Mouse (Mus musculus) urinary bladder, postnatal 10 days (tissue): ENCODE results near the gene Catsper4.

Experiments
- DNase-seq: peaks from one replicate; pipeline ENCODE4 v3.0.0; 2022; ENCODE audit warnings: low spot score

Catsper4 gene

GRCm38 (mm10) chr4:134181825-134182224 lies 45.4 kb downstream of the Catsper4 start:
- no peak for DNase-seq

- no peak for DNase-seq
Observed at GRCm38 (mm10) chr4:134181112-134181511, 46.1 kb downstream of the Catsper4 start.

GRCm38 (mm10) chr4:134172391-134172790 lies 54.8 kb downstream of the Catsper4 start:
- DNase-seq = no peak

- no peak for DNase-seq
Observed at GRCm38 (mm10) chr4:134166906-134167305, 60.3 kb downstream of the Catsper4 start.

- DNase-seq = no peak
Observed at GRCm38 (mm10) chr4:134165548-134166465, 61.4 kb downstream of the Catsper4 start.

GRCm38 (mm10) chr4:134165024-134165423 lies 62.2 kb downstream of the Catsper4 start:
- DNase-seq = no peak

GRCm38 (mm10) chr4:134164591-134164990 lies 62.6 kb downstream of the Catsper4 start:
- DNase-seq = no peak
